Mouse (Mus musculus) kidney, postnatal 0 days (tissue): Measurements from ENCODE around the gene Kmt5c. TPM values are rescaled to one million over a fixed set of nuclear protein-coding genes. Genes with fewer than 3 reads are reported as not detected.

Experiments
- ATAC-seq: fragments of 200-750 bp; cut with Nextera tagmentation; replicated peaks from 2 replicates; pipeline ENCODE4 v1.8.0; 2017; ENCODE audit warnings: low read depth, moderate number of reproducible peaks, moderate TSS enrichment, moderate library complexity; ENCODE audit not compliant: low FRiP score
- DNase-seq: peaks from one replicate; pipeline ENCODE4 v3.0.0-alpha.2; 2016; ENCODE audit warnings: low spot score
- H3K27ac ChIP-seq: fragments of 300-500 bp; sonication (generic); 2 replicates; pipeline ENCODE4 v1.5.1; 2014; ENCODE audit warnings: mild to moderate bottlenecking
- H3K27me3 ChIP-seq: fragments of 300-500 bp; sonication (generic); 2 replicates; pipeline ENCODE4 v1.6.1; 2014; ENCODE audit warnings: low read length, mixed read lengths; ENCODE audit not compliant: insufficient read depth
- H3K36me3 ChIP-seq: fragments of 300-500 bp; sonication (generic); 2 replicates; pipeline ENCODE4 v1.6.1; 2014; ENCODE audit warnings: low read length, mixed read lengths; ENCODE audit not compliant: insufficient read depth
- H3K4me1 ChIP-seq: fragments of 300-500 bp; sonication (generic); replicated peaks from 2 replicates; pipeline ENCODE4 v1.6.1; 2014; ENCODE audit warnings: antibody characterized with exemption, low read length, mixed read lengths; ENCODE audit not compliant: insufficient read depth
- H3K4me2 ChIP-seq: fragments of 300-500 bp; sonication (generic); 2 replicates; pipeline ENCODE4 v1.6.1; 2014; ENCODE audit warnings: mild to moderate bottlenecking, low read length, moderate library complexity, mixed read lengths
- H3K4me3 ChIP-seq: fragments of 300-500 bp; sonication (generic); replicated peaks from 2 replicates; pipeline ENCODE4 v1.5.1; 2014; ENCODE audit warnings: low read depth, low read length
- H3K9ac ChIP-seq: fragments of 300-500 bp; sonication (generic); 2 replicates; pipeline ENCODE4 v1.6.1; 2014; ENCODE audit warnings: low read depth, low read length
- H3K9me3 ChIP-seq: fragments of 300-500 bp; sonication (generic); replicated peaks from 2 replicates; pipeline ENCODE4 v1.6.1; 2016; ENCODE audit warnings: low read length, inconsistent platforms, mixed read lengths
- CTCF ChIP-seq: IDR thresholded peaks from 2 replicates; pipeline ENCODE4 v1.5.1; 2016; ENCODE audit warnings: antibody characterized with exemption, low read depth, mild to moderate bottlenecking, moderate library complexity
- WGBS: fragments of 180-500 bp; shearing (Covaris S2); extraction: QIAGEN DNeasy Blood & Tissue Kit; methylation state at CpG from one replicate; pipeline ENCODE4 v1.1.7; 2014; 5-methylcytosine and 5-hydroxymethylcytosine counted together
- polyA plus RNA-seq: library from polyadenylated mRNA; unstranded; fragments of >200 nt; fragmentation: Nextera tagmentation; extraction: Ambion mirVana; gene quantifications from 2 replicates; pipeline ENCODE4 v1.2.1, GENCODE M21; 2015

Gene Kmt5c
- polyA plus RNA-seq, 1 experiment from 2014 or later = 61.2 TPM

- 88% methylated on average over 6 of the region's 6 CpGs for WGBS
- no peak for ATAC-seq
Measured at GRCm38 (mm10) chr7:4742482-4742819, 2.5 kb downstream of the Kmt5c start.

GRCm38 (mm10) chr7:4743354-4743753, 3.4 kb downstream of the Kmt5c start:
- no peak overlapping the region for H3K4me2 ChIP-seq
- H3K9ac ChIP-seq = no peak overlapping the region
- no peak overlapping the region for H3K27ac ChIP-seq
- DNase-seq (peak; percentile 53), ATAC-seq (no peak)
- H3K36me3 ChIP-seq = peaks cover 7% of the 10 kb centered on the region
- no peak overlapping the region for H3K4me3 ChIP-seq
- H3K4me1 ChIP-seq = peaks cover 15% of the 10 kb centered on the region
- TF ChIP-seq CTCF = no peak
- no peaks in the 10 kb centered on the region for H3K9me3 ChIP-seq
- no peaks in the 10 kb centered on the region for H3K27me3 ChIP-seq
- 60% methylated on average over 2 of the region's 2 CpGs for WGBS

More at GRCm38 (mm10) chr7:4742482-4742819, 2.5 kb downstream of the Kmt5c start:
- H3K9ac ChIP-seq = no peak overlapping the region
- TF ChIP-seq CTCF = no peak
- no peaks in the 10 kb centered on the region for H3K9me3 ChIP-seq
- no peak overlapping the region for H3K4me3 ChIP-seq
- peaks cover 15% of the 10 kb centered on the region for H3K4me1 ChIP-seq
- 0 out of 2 replicates have a peak overlapping the region, but pooled peaks have one; percentile 73 for H3K4me2 ChIP-seq
- H3K27ac ChIP-seq = no peak overlapping the region
- DNase-seq = no peak
- peaks cover 7% of the 10 kb centered on the region for H3K36me3 ChIP-seq
- no peaks in the 10 kb centered on the region for H3K27me3 ChIP-seq

GRCm38 (mm10) chr7:4744886-4745285, 5.0 kb downstream of the Kmt5c start:
- H3K27ac ChIP-seq = no peak overlapping the region
- H3K36me3 ChIP-seq = peaks cover 7% of the 10 kb centered on the region
- no peak for ATAC-seq

GRCm38 (mm10) chr7:4746326-4746980, 6.5 kb downstream of the Kmt5c start:
- H3K4me1 ChIP-seq = peaks cover 13% of the 10 kb centered on the region
- ATAC-seq = no peak
- no peak for DNase-seq
- H3K9ac ChIP-seq = no peak overlapping the region
- no peak overlapping the region for H3K4me3 ChIP-seq
- no peak overlapping the region for H3K4me2 ChIP-seq
- H3K9me3 ChIP-seq = no peaks in the 10 kb centered on the region
- no peak for TF ChIP-seq CTCF
- no peaks in the 10 kb centered on the region for H3K27me3 ChIP-seq
- H3K27ac ChIP-seq = no peak overlapping the region
- peaks cover 7% of the 10 kb centered on the region for H3K36me3 ChIP-seq
- WGBS = 85% methylated on average over 22 of the region's 22 CpGs

More at GRCm38 (mm10) chr7:4744886-4745285, 5.0 kb downstream of the Kmt5c start:
- Histone ChIP-seq H3K4me3 (no peak overlapping the region), H3K27me3 (no peaks in the 10 kb centered on the region), H3K4me1 (peaks cover 15% of the 10 kb centered on the region), H3K9ac (no peak overlapping the region), H3K4me2 (no peak overlapping the region), H3K9me3 (no peaks in the 10 kb centered on the region)
- WGBS = 96% methylated on average over 6 of the region's 6 CpGs
- no peak for TF ChIP-seq CTCF
- DNase-seq = no peak

- H3K27me3 ChIP-seq = no peaks in the 10 kb centered on the region
- no peak overlapping the region for H3K4me3 ChIP-seq
- TF ChIP-seq CTCF = no peak
- no peaks in the 10 kb centered on the region for H3K9me3 ChIP-seq
- peaks cover 7% of the 10 kb centered on the region for H3K36me3 ChIP-seq
- WGBS = 76% methylated on average over 9 of the region's 9 CpGs
- no peak for DNase-seq
- peaks cover 13% of the 10 kb centered on the region for H3K4me1 ChIP-seq
- H3K9ac ChIP-seq = no peak overlapping the region
- H3K4me2 ChIP-seq = no peak overlapping the region
- no peak overlapping the region for H3K27ac ChIP-seq
- no peak for ATAC-seq
Measured at GRCm38 (mm10) chr7:4747156-4747899, 7.4 kb downstream of the Kmt5c start.

- no peak for TF ChIP-seq CTCF
- Histone ChIP-seq H3K9me3 (no peaks in the 10 kb centered on the region), H3K9ac (no peak overlapping the region), H3K36me3 (peaks cover 3% of the 10 kb centered on the region), H3K27ac (no peak overlapping the region), H3K4me3 (no peak overlapping the region), H3K27me3 (no peaks in the 10 kb centered on the region), H3K4me1 (peaks cover 12% of the 10 kb centered on the region; the same call in 1 of the 2 replicates), H3K4me2 (no peak overlapping the region)
- 71% methylated on average over 4 of the region's 4 CpGs for WGBS
- no peak for DNase-seq
- ATAC-seq = no peak
Measured at GRCm38 (mm10) chr7:4748321-4748720, 8.4 kb downstream of the Kmt5c start.
